ENCODE assay signal across 14 mouse cellular contexts in the genomic region with DNA sequence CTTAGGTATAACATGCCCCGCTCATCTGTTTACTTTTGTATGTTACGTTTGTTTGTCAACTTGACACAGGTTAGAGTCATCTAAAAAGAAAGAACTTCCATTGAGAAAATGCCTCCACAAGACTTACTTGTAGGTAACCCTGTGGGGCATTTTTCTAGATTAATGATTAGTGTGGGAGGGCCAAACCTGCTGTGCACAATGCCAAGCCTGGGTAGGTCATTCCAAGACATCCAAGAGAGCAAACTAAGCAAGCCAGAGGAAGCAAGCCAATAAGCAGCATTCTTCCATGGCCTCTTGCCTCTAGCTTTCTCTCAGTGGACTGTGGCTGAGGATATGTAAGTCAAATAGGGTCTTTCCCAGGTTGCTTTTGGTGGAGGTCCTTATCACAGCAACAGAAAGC.
"Had no signal": no experiment of that assay in that cellular context is flagged by ENCODE, and none has a peak within 500 bp of the region (broad histone marks: within the 10 kb centered on the region; RNA-seq: fewer than 3 reads in every experiment).

No protein-coding gene starts in this region.

- H3K4me1 ChIP-seq: limb, embryonic 12.5 days; liver, embryonic 15.5 days; midbrain, embryonic 13.5 days had no signal

- H3K9ac ChIP-seq: limb, embryonic 12.5 days; liver, embryonic 15.5 days; midbrain, embryonic 13.5 days; stomach, embryonic 15.5 days had no signal

- H3K4me2 ChIP-seq: limb, embryonic 12.5 days; liver, embryonic 15.5 days; midbrain, embryonic 13.5 days; stomach, embryonic 15.5 days had no signal

- H3K27me3 ChIP-seq: limb, embryonic 12.5 days; liver, embryonic 15.5 days; midbrain, embryonic 13.5 days; stomach, embryonic 15.5 days had no signal

- H3K4me3 ChIP-seq: limb, embryonic 12.5 days; liver, embryonic 15.5 days; midbrain, embryonic 13.5 days; stomach, embryonic 15.5 days had no signal

- H3K27ac ChIP-seq: limb, embryonic 12.5 days; liver, embryonic 15.5 days; midbrain, embryonic 13.5 days; stomach, embryonic 15.5 days had no signal

- H3K9me3 ChIP-seq: limb, embryonic 12.5 days; liver, embryonic 15.5 days; midbrain, embryonic 13.5 days; stomach, embryonic 15.5 days had no signal

- DNase-seq: layer of hippocampus, adult 9-11 months; liver; lung, adult 2 months; lung, postnatal 36 days; right cerebral cortex, postnatal 14 days; thymus, adult 2 months; thymus, postnatal 25 days had no signal

- ATAC-seq: inflammation-experienced regulatory T-cells, adult 6 months; intestine, postnatal 0 days; lung, postnatal 0 days; midbrain, embryonic 13.5 days had no signal

- H3K36me3 ChIP-seq: limb, embryonic 12.5 days; liver, embryonic 15.5 days; midbrain, embryonic 13.5 days; stomach, embryonic 15.5 days had no signal
